Mouse (Mus musculus) liver, adult 2 months (tissue): ENCODE results near the gene Rbm20. TPM values are rescaled to one million over a fixed set of nuclear protein-coding genes. Genes with fewer than 3 reads are reported as not detected.

Experiments
- DNase-seq: peaks from one replicate; pipeline ENCODE4 v3.0.0-alpha.2; 2011; ENCODE audit warnings: low read depth, low spot score; ENCODE audit errors: extremely low read depth
- H3K27ac ChIP-seq: fragments of 200-500 bp; replicated peaks from 2 replicates; pipeline ENCODE4 v1.5.1; 2012; ENCODE audit warnings: low read depth, mild to moderate bottlenecking, control low read depth, inconsistent platforms, low read length; ENCODE audit not compliant: insufficient read depth
- H3K27me3 ChIP-seq: fragments of 200-500 bp; 2 replicates; pipeline ENCODE4 v1.6.1; 2012; ENCODE audit warnings: mild to moderate bottlenecking, moderate library complexity, low read length, inconsistent platforms; ENCODE audit not compliant: control insufficient read depth, insufficient read depth
- H3K36me3 ChIP-seq: fragments of 200-500 bp; 2 replicates; pipeline ENCODE4 v1.6.1; 2012; ENCODE audit warnings: low read length, inconsistent platforms; ENCODE audit not compliant: control insufficient read depth, insufficient read depth
- H3K4me1 ChIP-seq: fragments of 200-500 bp; 2 replicates; pipeline ENCODE4 v1.6.1; 2011; ENCODE audit warnings: low read length; ENCODE audit not compliant: control insufficient read depth, insufficient read depth
- H3K4me3 ChIP-seq: fragments of 200-500 bp; 2 replicates; pipeline ENCODE4 v1.5.1; 2011; ENCODE audit warnings: low read depth, mild to moderate bottlenecking, control low read depth, low read length, moderate library complexity; ENCODE audit not compliant: insufficient read depth
- H3K79me2 ChIP-seq: fragments of 200-500 bp; 2 replicates; pipeline ENCODE4 v1.6.1; 2012; ENCODE audit warnings: inconsistent platforms, mild to moderate bottlenecking, low read length, moderate library complexity; ENCODE audit not compliant: control insufficient read depth, insufficient read depth
- H3K9ac ChIP-seq: fragments of 200-500 bp; 2 replicates; pipeline ENCODE4 v1.6.1; 2012; ENCODE audit warnings: low read depth, mild to moderate bottlenecking, control low read depth, inconsistent platforms, low read length
- CTCF ChIP-seq: fragments of 200-500 bp; IDR thresholded peaks from 2 replicates; pipeline ENCODE4 v1.5.1; 2011; ENCODE audit warnings: low read depth, low read length, control low read depth
- POLR2A ChIP-seq: fragments of 200-500 bp; IDR thresholded peaks from 2 replicates; pipeline ENCODE4 v1.6.1; 2011; ENCODE audit warnings: low read length, control low read depth; ENCODE audit not compliant: insufficient read depth; ENCODE audit errors: extremely low read depth
- WGBS: fragments of 180-500 bp; shearing (Covaris S2); methylation state at CpG from one replicate; pipeline ENCODE4 v1.1.7; 2018; 5-methylcytosine and 5-hydroxymethylcytosine counted together
- polyA plus RNA-seq: library from polyadenylated mRNA; depleted of rRNA; stranded (reverse); fragments of >200 nt; gene quantifications from 2 replicates; pipeline ENCODE4 v1.2.3, GENCODE M21; 2012
- total RNA-seq: library from RNA; depleted of rRNA; stranded (reverse); fragments of >200 nt; gene quantifications from 2 replicates; pipeline ENCODE4 v1.2.3, GENCODE M21; 2014

The Rbm20 gene
- total and polyA plus RNA-seq, 2 experiments: 0.31 to 1.8 TPM

- no peaks in the 10 kb centered on the region for H3K79me2 ChIP-seq
- no peak overlapping the region for H3K27ac ChIP-seq
- no peaks in the 10 kb centered on the region for H3K36me3 ChIP-seq
- no peaks in the 10 kb centered on the region for H3K27me3 ChIP-seq
- no peak for TF ChIP-seq POLR2A
- TF ChIP-seq CTCF: no peak
- DNase-seq: no peak
- no peak overlapping the region for H3K4me3 ChIP-seq
- H3K4me1 ChIP-seq: no peaks in the 10 kb centered on the region
- WGBS: 83% methylated on average over 5 of the region's 5 CpGs
- H3K9ac ChIP-seq: no peak overlapping the region
These were observed 130.2 kb downstream of the Rbm20 start for GRCm38 (mm10) chr19:53807276-53807801.

- no peak overlapping the region for H3K9ac ChIP-seq
- H3K27ac ChIP-seq: no peak overlapping the region
- no peak for DNase-seq
- H3K27me3 ChIP-seq: no peaks in the 10 kb centered on the region
- no peak overlapping the region for H3K4me3 ChIP-seq
- no peaks in the 10 kb centered on the region for H3K36me3 ChIP-seq
- TF ChIP-seq POLR2A (no peak), CTCF (no peak)
- H3K4me1 ChIP-seq: no peaks in the 10 kb centered on the region
- WGBS: 62% methylated on average over 15 of the region's 15 CpGs
- no peaks in the 10 kb centered on the region for H3K79me2 ChIP-seq
These were observed 131.1 kb downstream of the Rbm20 start for GRCm38 (mm10) chr19:53808041-53808777.

- no peak for TF ChIP-seq CTCF
- TF ChIP-seq POLR2A: no peak
- Histone ChIP-seq H3K4me3 (no peak overlapping the region), H3K79me2 (no peaks in the 10 kb centered on the region), H3K4me1 (no peaks in the 10 kb centered on the region), H3K36me3 (no peaks in the 10 kb centered on the region), H3K27me3 (no peaks in the 10 kb centered on the region), H3K27ac (no peak overlapping the region), H3K9ac (no peak overlapping the region)
- no peak for DNase-seq
- 63% methylated on average over 7 of the region's 7 CpGs for WGBS
These were observed 132.2 kb downstream of the Rbm20 start for GRCm38 (mm10) chr19:53809185-53809861.

- no peak overlapping the region for H3K4me3 ChIP-seq
These were observed 132.9 kb downstream of the Rbm20 start for GRCm38 (mm10) chr19:53810024-53810423.

GRCm38 (mm10) chr19:53810584-53810983, 133.5 kb downstream of the Rbm20 start:
- H3K27me3 ChIP-seq: no peaks in the 10 kb centered on the region
- no peaks in the 10 kb centered on the region for H3K4me1 ChIP-seq
- H3K9ac ChIP-seq: no peak overlapping the region
- no peaks in the 10 kb centered on the region for H3K79me2 ChIP-seq
- no peaks in the 10 kb centered on the region for H3K36me3 ChIP-seq
- TF ChIP-seq CTCF (no peak), POLR2A (no peak)
- DNase-seq: no peak
- no peak overlapping the region for H3K4me3 ChIP-seq
- no peak overlapping the region for H3K27ac ChIP-seq
- WGBS: 70% methylated on average over 3 of the region's 3 CpGs

More at GRCm38 (mm10) chr19:53810024-53810423, 132.9 kb downstream of the Rbm20 start:
- WGBS: 54% methylated on average over 7 of the region's 7 CpGs
- Histone ChIP-seq H3K27ac (no peak overlapping the region), H3K4me1 (no peaks in the 10 kb centered on the region), H3K27me3 (no peaks in the 10 kb centered on the region), H3K9ac (no peak overlapping the region), H3K79me2 (no peaks in the 10 kb centered on the region), H3K36me3 (no peaks in the 10 kb centered on the region)
- TF ChIP-seq CTCF (no peak), POLR2A (no peak)
- DNase-seq: no peak
